Mouse (Mus musculus): Measurements from ENCODE around the gene Selenos.

- TF ChIP-seq TAL1 (IDR thresholded peaks at IDR 0.05; ENCODE audit: low read length) (no peak), GATA1 (IDR thresholded peaks at IDR 0.05; ENCODE audit: low read length) (no peak)
Measured at GRCm38 (mm10) chr7:66110636-66111112, 31.2 kb downstream of the Selenos start.
